ENCODE assay signal across 8 mouse cellular contexts in the genomic region with DNA sequence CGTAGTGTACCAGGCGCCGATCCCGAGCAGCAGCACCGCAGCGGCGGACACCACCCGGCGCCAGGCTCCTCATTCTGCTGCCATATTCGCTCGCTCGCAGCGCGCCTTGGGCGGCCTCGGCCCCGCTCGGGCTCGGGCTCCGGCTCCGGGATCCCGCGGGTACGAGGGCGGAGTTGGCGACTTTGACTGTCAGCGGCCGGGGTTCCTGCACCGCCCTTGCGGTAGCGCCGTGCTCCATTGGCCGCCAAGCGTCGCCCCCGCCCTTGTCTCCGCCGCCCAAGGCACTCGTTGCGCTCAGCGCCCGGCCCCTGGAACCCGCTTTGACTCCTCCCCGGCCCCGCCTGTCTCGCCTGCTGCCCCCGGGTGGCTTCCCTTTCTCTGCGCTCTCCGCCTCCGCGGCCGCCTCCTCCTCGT. TPM values are rescaled to one million over a fixed set of nuclear protein-coding genes. Genes with fewer than 3 reads are reported as not detected.
A peak's percentile ranks its signal among the peaks of the same experiment; 100 is the strongest.
DNase-seq lines count a peak whose midpoint lies in the region; ATAC-seq lines count a peak whose summit lies in the region.

A gene (minus strand): TSS at position 155 of the 414 bp plus-strand sequence.

- H3K9ac ChIP-seq in forebrain, embryonic 11.5 days (ENCODE audit: low read length) = peak within 1 kb of the TSS; percentile 71
- peak within 1 kb of the TSS; percentile 83 for H3K9ac ChIP-seq in heart, embryonic 16.5 days (ENCODE audit: low read length)
- H3K9ac ChIP-seq in liver, embryonic 15.5 days = peak within 1 kb of the TSS; percentile 63
- peak within 1 kb of the TSS; percentile 73 for H3K9ac ChIP-seq in neural tube, embryonic 12.5 days

- H3K27ac ChIP-seq in forebrain, embryonic 11.5 days (ENCODE audit: low read depth, low read length) = peak within 1 kb of the TSS; percentile 53
- H3K27ac ChIP-seq in heart, embryonic 16.5 days (ENCODE audit: low read length) = peak within 1 kb of the TSS; percentile 89
- H3K27ac ChIP-seq in liver, embryonic 15.5 days (replicated peaks) = peak within 1 kb of the TSS; percentile 81
- peak within 1 kb of the TSS; percentile 64 for H3K27ac ChIP-seq in neural tube, embryonic 12.5 days

- H3K9me3 ChIP-seq in forebrain, embryonic 11.5 days (ENCODE audit: control insufficient read depth, low read length) = no peaks in the 10 kb centered on the region
- no peaks in the 10 kb centered on the region; the same call in 1 of the 2 replicates for H3K9me3 ChIP-seq in heart, embryonic 16.5 days (replicated peaks; ENCODE audit: control insufficient read depth, low read length)
- no peaks in the 10 kb centered on the region for H3K9me3 ChIP-seq in liver, embryonic 15.5 days (replicated peaks)
- H3K9me3 ChIP-seq in neural tube, embryonic 12.5 days = no peaks in the 10 kb centered on the region

- H3K4me3 ChIP-seq in forebrain, embryonic 11.5 days (ENCODE audit: low read depth, low read length) = peak within 1 kb of the TSS; percentile 67
- H3K4me3 ChIP-seq in heart, embryonic 16.5 days (ENCODE audit: low read length) = peak within 1 kb of the TSS; percentile 68
- peak within 1 kb of the TSS; percentile 69 for H3K4me3 ChIP-seq in liver, embryonic 15.5 days (replicated peaks)
- H3K4me3 ChIP-seq in neural tube, embryonic 12.5 days = peak within 1 kb of the TSS; percentile 71

- peak; percentile 92 for DNase-seq in c-Kit-positive CD71-negative TER-119-negative erythroid progenitor cells, embryonic 14.5 days (ENCODE audit: low read depth)
- DNase-seq in forebrain, embryonic 11.5 days (ENCODE audit: low spot score) = peak; percentile 97
- peak; percentile 98 for DNase-seq in kidney, postnatal 36 days
- DNase-seq in telencephalon, adult 2 months (ENCODE audit: low read depth, low spot score) = peak; percentile 95

- H3K4me1 ChIP-seq in forebrain, embryonic 11.5 days (replicated peaks; ENCODE audit: control insufficient read depth, insufficient read depth, low read length) = peaks cover 14% of the 10 kb centered on the region
- peaks cover 21% of the 10 kb centered on the region for H3K4me1 ChIP-seq in heart, embryonic 16.5 days (ENCODE audit: control insufficient read depth, insufficient read depth, low read length)
- peaks cover 39% of the 10 kb centered on the region for H3K4me1 ChIP-seq in liver, embryonic 15.5 days (replicated peaks)
- H3K4me1 ChIP-seq in neural tube, embryonic 12.5 days = peaks cover 22% of the 10 kb centered on the region

- ATAC-seq in CD4-positive, CD25-positive, alpha-beta regulatory T cell, adult 4 months = peak; percentile 88
- ATAC-seq in forebrain, embryonic 11.5 days (replicated peaks; ENCODE audit: low FRiP score) = peak; percentile 94
- peak; percentile 97 for ATAC-seq in heart, embryonic 16.5 days (replicated peaks; ENCODE audit: extremely low read depth, insufficient read depth, low FRiP score)
- peak; percentile 95 for ATAC-seq in liver, embryonic 15.5 days (ENCODE audit: insufficient read depth)
- peak; percentile 90 for ATAC-seq in neural tube, embryonic 12.5 days (ENCODE audit: low FRiP score, low read depth)

- under 1% methylated on average over 52 of the region's 53 CpGs for WGBS in forebrain, embryonic 11.5 days
- WGBS in heart, embryonic 16.5 days = under 1% methylated on average over 53 of the region's 53 CpGs
- WGBS in liver, embryonic 15.5 days (ENCODE audit: insufficient replicate concordance) = 1% methylated on average over 53 of the region's 53 CpGs
- 1% methylated on average over 53 of the region's 53 CpGs for WGBS in neural tube, embryonic 12.5 days

- H3K27me3 ChIP-seq in forebrain, embryonic 11.5 days (ENCODE audit: control insufficient read depth, insufficient read depth, low read length) = peaks cover 30% of the 10 kb centered on the region
- no peaks in the 10 kb centered on the region for H3K27me3 ChIP-seq in heart, embryonic 16.5 days (ENCODE audit: control insufficient read depth, insufficient read depth, low read length)
- H3K27me3 ChIP-seq in liver, embryonic 15.5 days = peaks cover 80% of the 10 kb centered on the region
- H3K27me3 ChIP-seq in neural tube, embryonic 12.5 days (replicated peaks) = peaks cover 39% of the 10 kb centered on the region

- H3K4me2 ChIP-seq in forebrain, embryonic 11.5 days (ENCODE audit: low read depth, low read length, severe bottlenecking) = peak within 1 kb of the TSS; percentile 98
- H3K4me2 ChIP-seq in heart, embryonic 16.5 days (ENCODE audit: low read depth, low read length) = peak within 1 kb of the TSS; percentile 98
- H3K4me2 ChIP-seq in liver, embryonic 15.5 days = peak within 1 kb of the TSS; percentile 93
- H3K4me2 ChIP-seq in neural tube, embryonic 12.5 days (replicated peaks) = peak within 1 kb of the TSS; percentile 98

- no peaks in the 10 kb centered on the region for H3K36me3 ChIP-seq in forebrain, embryonic 11.5 days (ENCODE audit: control insufficient read depth, insufficient read depth, low read length)
- no peaks in the 10 kb centered on the region for H3K36me3 ChIP-seq in heart, embryonic 16.5 days (ENCODE audit: control insufficient read depth, insufficient read depth)
- no peaks in the 10 kb centered on the region for H3K36me3 ChIP-seq in liver, embryonic 15.5 days (replicated peaks)
- H3K36me3 ChIP-seq in neural tube, embryonic 12.5 days = no peaks in the 10 kb centered on the region

RNA-seq across cellular contexts. Expression of the gene that starts here (rescaled TPM):
- 1 to 10 TPM; 1.8 to 4.2 TPM for polyA plus RNA-seq in CD4-positive, CD25-positive, alpha-beta regulatory T cell, adult 4 months (2017; shearing (Covaris generic))
- 0.39 and 0.45 TPM in 2 replicates for polyA plus RNA-seq in forebrain, embryonic 11.5 days (2014; fragmentation: Nextera tagmentation; extraction: Ambion mirVana)
- 0.92 and 0.93 TPM in 2 replicates for polyA plus RNA-seq in heart, embryonic 16.5 days (2015; fragmentation: Nextera tagmentation; extraction: Ambion mirVana)
- polyA plus RNA-seq in liver, embryonic 15.5 days (2015; fragmentation: Nextera tagmentation; extraction: Ambion mirVana) = 0.24 and 0.64 TPM in 2 replicates
- polyA plus RNA-seq in neural tube, embryonic 12.5 days (2016; fragmentation: Nextera tagmentation; extraction: Ambion mirVana) = 1.5 TPM in 2 replicates

Comparison
In these comparisons a context has a peak if more than half of its experiments do, and no peak if none do; other contexts are left out.
1. Peak in every context shown above with its lines: DNase-seq, ATAC-seq, H3K4me3 ChIP-seq and H3K27ac ChIP-seq.
2. Peak in DNase-seq, ATAC-seq, H3K4me3 ChIP-seq, H3K27ac ChIP-seq, H3K9ac ChIP-seq and H3K4me2 ChIP-seq in forebrain, embryonic 11.5 days; RNA of the gene not detected or under 1 TPM.
3. Peak in ATAC-seq, H3K4me3 ChIP-seq, H3K27ac ChIP-seq, H3K9ac ChIP-seq and H3K4me2 ChIP-seq in heart, embryonic 16.5 days; RNA of the gene not detected or under 1 TPM.
4. Peak in ATAC-seq, H3K4me3 ChIP-seq, H3K27ac ChIP-seq, H3K9ac ChIP-seq and H3K4me2 ChIP-seq in liver, embryonic 15.5 days; RNA of the gene not detected or under 1 TPM.